Mouse (Mus musculus): ENCODE measurements around the gene Dcaf12l2. TPM values are rescaled to one million over a fixed set of nuclear protein-coding genes. Genes with fewer than 3 reads are reported as not detected.

The Dcaf12l2 gene
- 1.6 and 1.9 TPM in 2 replicates for polyA plus RNA-seq (2015; fragmentation: Nextera tagmentation; extraction: Ambion mirVana)

- peak within 1 kb of the TSS; percentile 40 for H3K9ac ChIP-seq
- H3K9me3 ChIP-seq, result no peaks in the 10 kb centered on the region
- H3K4me3 ChIP-seq (replicated peaks), result peak within 1 kb of the TSS; percentile 48
- H3K36me3 ChIP-seq, result no peaks in the 10 kb centered on the region
- peak; percentile 92 for ATAC-seq
- no peaks in the 10 kb centered on the region for H3K4me1 ChIP-seq (replicated peaks)
- WGBS, result 14% methylated on average over 57 of the region's 57 CpGs
- H3K4me2 ChIP-seq (replicated peaks), result peak within 1 kb of the TSS; percentile 73
- no peaks in the 10 kb centered on the region for H3K27me3 ChIP-seq (replicated peaks)
- H3K27ac ChIP-seq, result no peak within 1 kb of the TSS
Observed at GRCm38 (mm10) chrX:44367646-44368521, at the start of gene Dcaf12l2. Gene Dcaf12l2, minus strand, starts transcription at chrX:44368342.

GRCm38 (mm10) chrX:44367280-44367645 lies 879 bp downstream of the Dcaf12l2 start:
- H3K27me3 ChIP-seq (replicated peaks), result no peaks in the 10 kb centered on the region

More at GRCm38 (mm10) chrX:44367280-44367645, 879 bp downstream of the Dcaf12l2 start:
- H3K27ac ChIP-seq, result no peak overlapping the region
- H3K36me3 ChIP-seq, result no peaks in the 10 kb centered on the region
- H3K9ac ChIP-seq, result 0 out of 2 replicates have a peak overlapping the region, but pooled peaks have one; percentile 40
- H3K4me3 ChIP-seq (replicated peaks), result peak overlapping the region; percentile 48
- H3K4me2 ChIP-seq (replicated peaks), result peak overlapping the region; percentile 73
- H3K9me3 ChIP-seq, result no peaks in the 10 kb centered on the region
- 64% methylated on average over 14 of the region's 14 CpGs for WGBS
- no peaks in the 10 kb centered on the region for H3K4me1 ChIP-seq (replicated peaks)
- no peak; the same call in 1 of the 2 replicates for ATAC-seq
